Mouse (Mus musculus) stomach, postnatal 0 days (tissue): ENCODE results near the gene Ncan.

Source experiments
- CTCF ChIP-seq: IDR thresholded peaks from 2 replicates; pipeline ENCODE4 v1.5.1; 2016; ENCODE audit warnings: antibody characterized with exemption, low read depth, mild to moderate bottlenecking, moderate library complexity
- EP300 ChIP-seq: optimal IDR thresholded peaks from 2 replicates; pipeline ENCODE3; 2016; ENCODE audit warnings: antibody characterized with exemption

DNA sequence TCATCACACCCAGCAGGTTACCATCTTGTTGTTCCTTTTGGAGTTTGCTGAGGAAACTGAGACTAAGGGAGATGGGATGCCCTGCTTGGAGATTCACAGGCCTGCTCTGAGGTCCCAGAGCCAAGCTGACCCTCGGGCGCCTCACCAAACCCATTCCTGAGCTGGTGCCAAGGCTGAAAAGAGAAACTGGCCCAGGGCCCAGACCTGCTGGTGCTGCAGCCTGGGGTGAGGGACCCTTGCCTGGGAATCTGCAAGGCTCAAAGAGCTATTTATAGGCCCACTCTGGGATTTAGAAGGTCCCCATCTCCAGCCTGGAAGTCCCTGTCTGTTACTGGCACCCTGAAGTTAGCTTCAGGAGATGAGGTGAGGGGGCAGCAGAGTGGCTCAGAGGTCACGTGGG, 7.8 kb upstream of the Ncan start:
- TF ChIP-seq CTCF (no peak), EP300 (no peak)
